Mouse (Mus musculus): ENCODE measurements around the gene Lrfn4. TPM values are rescaled to one million over a fixed set of nuclear protein-coding genes. Genes with fewer than 3 reads are reported as not detected.

The Lrfn4 gene
- polyA plus RNA-seq, 1 experiment from 2014 or later: 12.1 TPM

DNA sequence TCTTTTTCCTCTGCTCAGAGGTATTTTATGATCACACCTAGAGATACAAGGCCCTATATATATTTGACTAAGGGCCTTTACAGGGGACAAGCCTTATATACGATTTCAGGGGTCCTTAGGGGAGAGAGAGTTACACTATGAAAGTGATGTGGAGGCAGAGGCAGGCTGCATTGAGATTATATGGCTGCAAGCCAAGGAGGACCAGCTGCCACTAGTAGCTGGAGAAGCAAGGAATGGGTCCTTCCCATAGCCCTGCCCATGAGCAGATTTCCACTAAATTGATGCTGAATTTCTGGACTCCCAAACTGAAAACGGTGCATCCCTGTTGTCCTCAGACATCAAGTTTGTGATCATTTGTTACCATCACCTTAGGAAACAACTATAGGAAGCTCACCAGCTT is 31.6 kb downstream of the Lrfn4 start:
- 63% methylated on average over 2 of the region's 2 CpGs for WGBS
- Histone ChIP-seq H3K4me1 (replicated peaks) (no peaks in the 10 kb centered on the region), H3K36me3 (no peaks in the 10 kb centered on the region), H3K27me3 (no peaks in the 10 kb centered on the region), H3K4me3 (replicated peaks) (no peak overlapping the region), H3K9ac (replicated peaks) (no peak overlapping the region), H3K9me3 (no peaks in the 10 kb centered on the region), H3K27ac (no peak overlapping the region), H3K4me2 (no peak overlapping the region)
- no peak for ATAC-seq (ENCODE audit: insufficient number of reproducible peaks, insufficient read depth, low FRiP score, low TSS enrichment, low read depth)

DNA sequence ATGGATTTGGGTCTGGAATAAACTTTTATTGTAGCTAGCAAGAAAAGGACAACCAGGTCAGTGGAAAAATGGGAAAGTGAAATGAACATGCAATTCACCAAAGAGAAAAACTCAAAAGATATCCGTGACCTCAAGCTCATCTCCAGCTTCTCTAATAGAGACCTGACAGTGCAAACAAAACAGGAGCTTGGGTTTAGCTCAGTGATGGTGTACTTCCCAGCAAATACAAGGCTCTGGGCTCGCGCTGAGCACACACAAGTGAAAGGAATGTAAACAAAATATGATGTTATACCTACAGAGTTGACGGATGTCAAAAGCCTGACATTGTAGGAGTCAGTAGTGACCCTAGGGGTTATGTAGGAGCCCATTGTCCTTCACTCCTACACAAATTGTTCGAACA is 36.2 kb downstream of the Lrfn4 start:
- H3K9ac ChIP-seq (replicated peaks): no peak overlapping the region
- 88% methylated on average over 5 of the region's 5 CpGs for WGBS
- H3K9me3 ChIP-seq: no peaks in the 10 kb centered on the region
- H3K27ac ChIP-seq: no peak overlapping the region
- no peaks in the 10 kb centered on the region for H3K4me1 ChIP-seq (replicated peaks)
- no peaks in the 10 kb centered on the region for H3K36me3 ChIP-seq
- no peak overlapping the region for H3K4me3 ChIP-seq (replicated peaks)
- ATAC-seq (ENCODE audit: insufficient number of reproducible peaks, insufficient read depth, low FRiP score, low TSS enrichment, low read depth): no peak
- no peaks in the 10 kb centered on the region for H3K27me3 ChIP-seq
- no peak overlapping the region for H3K4me2 ChIP-seq

DNA sequence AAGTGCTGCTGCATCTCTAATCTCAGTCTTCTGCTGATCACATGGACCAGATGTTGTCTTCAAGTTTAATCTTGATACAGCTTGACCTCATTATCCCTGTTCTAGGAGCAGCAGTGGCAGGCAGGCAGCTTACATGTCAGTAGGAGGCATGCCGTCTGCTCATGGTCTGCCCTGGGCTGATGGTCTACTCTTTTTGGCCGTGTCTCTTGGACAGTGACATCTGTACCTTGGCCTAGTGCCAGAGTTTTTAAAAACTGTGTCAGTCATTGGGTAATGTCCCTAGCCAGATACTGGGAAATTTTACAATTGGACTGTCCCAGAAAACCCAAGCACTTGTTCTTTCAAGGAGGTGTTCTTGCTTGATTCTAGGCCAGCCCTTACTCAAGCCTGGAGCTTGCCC is 36.7 kb downstream of the Lrfn4 start:
- Histone ChIP-seq H3K4me3 (replicated peaks) (no peak overlapping the region), H3K27ac (no peak overlapping the region), H3K9ac (replicated peaks) (no peak overlapping the region), H3K36me3 (no peaks in the 10 kb centered on the region), H3K4me2 (no peak overlapping the region), H3K4me1 (replicated peaks) (no peaks in the 10 kb centered on the region), H3K9me3 (no peaks in the 10 kb centered on the region), H3K27me3 (no peaks in the 10 kb centered on the region)
- ATAC-seq (ENCODE audit: insufficient number of reproducible peaks, insufficient read depth, low FRiP score, low TSS enrichment, low read depth): no peak
- WGBS: 65% methylated on average over 2 of the region's 2 CpGs

DNA sequence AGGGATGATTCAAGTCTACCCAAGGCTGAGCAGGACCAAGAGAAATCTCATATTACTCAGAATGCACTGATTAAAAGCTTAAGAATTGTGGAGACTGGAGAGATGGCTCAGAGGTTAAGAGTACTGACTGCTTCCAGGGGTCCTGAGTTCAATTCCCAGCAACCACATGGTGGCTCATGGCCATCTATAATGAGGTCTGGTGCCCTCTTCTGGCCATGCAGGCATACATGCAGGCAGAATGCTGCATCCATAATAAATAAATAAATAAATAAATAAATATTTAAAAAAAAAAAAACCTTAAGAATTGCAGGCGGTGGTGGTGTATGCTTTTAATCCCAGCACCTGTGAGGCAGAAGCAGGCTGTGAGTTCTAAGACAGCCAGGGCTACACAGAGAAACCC is 42.2 kb downstream of the Lrfn4 start:
- H3K27ac ChIP-seq: no peak overlapping the region
- no peaks in the 10 kb centered on the region for H3K36me3 ChIP-seq
- ATAC-seq (ENCODE audit: insufficient number of reproducible peaks, insufficient read depth, low FRiP score, low TSS enrichment, low read depth): no peak
- no peak overlapping the region for H3K4me3 ChIP-seq (replicated peaks)
- no peaks in the 10 kb centered on the region for H3K4me1 ChIP-seq (replicated peaks)
- 86% methylated on average over 1 of the region's 1 CpGs for WGBS
- H3K4me2 ChIP-seq: no peak overlapping the region
- H3K9ac ChIP-seq (replicated peaks): no peak overlapping the region
- no peaks in the 10 kb centered on the region for H3K27me3 ChIP-seq
- no peaks in the 10 kb centered on the region for H3K9me3 ChIP-seq

DNA sequence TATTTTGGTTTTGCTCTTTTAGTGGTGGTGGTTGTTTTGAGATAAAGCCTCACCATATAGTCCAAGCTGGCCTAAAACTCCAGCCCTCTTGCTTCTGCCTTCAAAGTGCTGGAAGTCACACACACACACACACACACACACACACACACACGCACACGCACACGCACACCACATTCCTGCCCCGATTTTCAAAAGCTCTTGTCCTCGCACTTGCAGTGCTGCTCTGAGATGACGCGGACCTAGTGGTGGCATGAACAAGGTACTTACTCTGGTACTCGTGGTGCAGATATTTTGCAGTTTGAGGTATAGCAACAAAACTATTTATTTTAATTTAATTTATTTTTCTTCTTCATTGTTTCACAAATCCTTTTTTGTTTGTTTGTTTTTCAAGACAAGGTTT is 43.0 kb downstream of the Lrfn4 start:
- no peak for ATAC-seq (ENCODE audit: insufficient number of reproducible peaks, insufficient read depth, low FRiP score, low TSS enrichment, low read depth)
- Histone ChIP-seq H3K4me2 (no peak overlapping the region), H3K4me1 (replicated peaks) (no peaks in the 10 kb centered on the region; the same call in 1 of the 2 replicates), H3K4me3 (replicated peaks) (no peak overlapping the region), H3K27ac (no peak overlapping the region), H3K9me3 (no peaks in the 10 kb centered on the region), H3K9ac (replicated peaks) (no peak overlapping the region), H3K36me3 (no peaks in the 10 kb centered on the region), H3K27me3 (no peaks in the 10 kb centered on the region)
- WGBS: 90% methylated on average over 8 of the region's 8 CpGs

DNA sequence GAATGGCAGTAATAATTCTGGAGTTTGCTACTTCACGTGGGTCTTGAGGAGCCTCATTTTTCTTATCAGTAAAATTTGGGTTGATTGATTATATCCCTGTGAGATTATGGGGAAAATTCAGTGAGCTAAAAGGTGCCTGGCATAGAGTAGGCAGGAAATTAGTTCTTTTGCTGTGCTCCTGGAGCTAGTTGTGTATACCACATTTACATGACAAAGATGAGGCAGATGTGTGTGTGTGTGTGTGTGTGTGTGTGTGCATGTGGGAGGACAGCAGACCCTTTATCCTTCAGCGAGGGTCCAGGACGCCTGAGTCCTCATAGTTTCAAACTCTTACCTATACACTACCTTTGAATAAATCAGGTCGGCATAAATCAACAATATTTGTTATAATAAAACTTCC is 43.4 kb downstream of the Lrfn4 start:
- Histone ChIP-seq H3K4me1 (replicated peaks) (no peaks in the 10 kb centered on the region; the same call in 1 of the 2 replicates), H3K4me3 (replicated peaks) (no peak overlapping the region), H3K9me3 (no peaks in the 10 kb centered on the region), H3K36me3 (no peaks in the 10 kb centered on the region), H3K9ac (replicated peaks) (no peak overlapping the region), H3K27ac (no peak overlapping the region), H3K4me2 (no peak overlapping the region), H3K27me3 (no peaks in the 10 kb centered on the region)
- 83% methylated on average over 4 of the region's 4 CpGs for WGBS
- ATAC-seq (ENCODE audit: insufficient number of reproducible peaks, insufficient read depth, low FRiP score, low TSS enrichment, low read depth): no peak

DNA sequence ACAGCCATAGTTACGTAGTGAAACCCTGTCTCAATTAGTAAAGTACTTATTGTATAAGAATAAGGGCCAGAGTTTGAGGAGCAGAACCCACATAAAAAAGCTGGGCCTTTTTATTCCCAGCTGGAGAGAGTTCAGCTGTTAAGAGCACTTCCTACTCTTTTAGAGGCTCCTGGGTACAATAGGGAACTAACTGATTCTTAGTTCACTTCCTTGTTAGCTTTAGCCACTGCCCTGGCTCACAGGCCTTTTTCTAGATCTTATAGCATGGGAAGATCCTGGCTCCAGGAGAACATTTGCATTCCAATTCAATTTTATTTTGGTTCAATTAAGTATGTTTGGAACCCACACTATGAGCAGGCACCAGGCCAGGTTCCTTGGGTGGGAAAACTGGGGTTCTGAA is 43.8 kb downstream of the Lrfn4 start:
- ATAC-seq (ENCODE audit: insufficient number of reproducible peaks, insufficient read depth, low FRiP score, low TSS enrichment, low read depth): no peak
- no peak overlapping the region for H3K4me3 ChIP-seq (replicated peaks)
- WGBS: 80% methylated on average over 1 of the region's 1 CpGs
- no peak overlapping the region for H3K27ac ChIP-seq
- H3K27me3 ChIP-seq: no peaks in the 10 kb centered on the region
- H3K36me3 ChIP-seq: no peaks in the 10 kb centered on the region
- H3K9ac ChIP-seq (replicated peaks): no peak overlapping the region
- no peak overlapping the region for H3K4me2 ChIP-seq
- H3K9me3 ChIP-seq: no peaks in the 10 kb centered on the region
- H3K4me1 ChIP-seq (replicated peaks): no peaks in the 10 kb centered on the region; the same call in 1 of the 2 replicates

DNA sequence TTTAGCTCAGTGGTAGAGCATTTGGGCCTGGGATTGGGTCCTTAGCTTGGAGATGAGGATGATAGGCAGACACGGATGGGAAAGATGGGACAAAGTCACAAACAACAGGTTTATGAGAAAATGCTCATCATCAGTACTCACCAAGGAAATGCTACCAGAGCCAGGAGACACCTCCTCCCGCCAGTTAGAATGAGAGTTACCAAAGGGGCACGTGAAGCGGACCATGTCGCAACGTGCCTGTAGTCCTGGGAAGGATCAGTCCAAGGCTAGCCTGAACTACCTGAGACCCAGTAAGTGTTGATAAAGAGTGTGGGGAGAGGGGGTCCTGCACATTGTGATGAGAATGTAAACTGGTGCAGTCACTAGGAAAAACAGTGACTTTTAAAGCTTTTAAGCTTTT is 44.7 kb downstream of the Lrfn4 start:
- no peak overlapping the region for H3K9ac ChIP-seq (replicated peaks)
- no peak overlapping the region for H3K4me2 ChIP-seq
- 92% methylated on average over 6 of the region's 6 CpGs for WGBS
- H3K36me3 ChIP-seq: no peaks in the 10 kb centered on the region
- no peaks in the 10 kb centered on the region; the same call in 1 of the 2 replicates for H3K4me1 ChIP-seq (replicated peaks)
- H3K4me3 ChIP-seq (replicated peaks): no peak overlapping the region
- no peaks in the 10 kb centered on the region for H3K27me3 ChIP-seq
- no peak for ATAC-seq (ENCODE audit: insufficient number of reproducible peaks, insufficient read depth, low FRiP score, low TSS enrichment, low read depth)
- no peak overlapping the region for H3K27ac ChIP-seq
- H3K9me3 ChIP-seq: no peaks in the 10 kb centered on the region

DNA sequence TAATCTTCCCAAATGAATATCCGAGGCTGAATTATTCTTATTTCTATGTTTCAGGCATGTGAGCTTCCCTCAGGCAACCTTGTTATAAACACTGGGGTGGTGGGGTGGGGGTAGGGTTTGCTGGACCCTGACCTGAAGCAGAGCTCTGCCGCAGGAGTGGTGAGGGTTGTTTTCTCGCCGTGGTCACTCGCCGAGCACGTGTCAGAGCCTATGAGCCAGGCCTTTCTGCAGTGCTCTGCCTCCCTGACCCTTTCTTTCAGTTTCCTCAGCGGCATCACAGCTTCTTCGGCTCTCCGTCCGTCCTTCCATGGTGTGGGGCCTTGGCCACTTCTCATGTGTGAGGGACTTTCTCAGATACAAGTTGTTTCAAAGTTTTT is 45.2 kb downstream of the Lrfn4 start:
- no peaks in the 10 kb centered on the region for H3K36me3 ChIP-seq
- H3K4me1 ChIP-seq (replicated peaks): no peaks in the 10 kb centered on the region; the same call in 1 of the 2 replicates
- H3K27me3 ChIP-seq: no peaks in the 10 kb centered on the region
- H3K4me2 ChIP-seq: no peak overlapping the region
- no peak overlapping the region for H3K27ac ChIP-seq
- no peak overlapping the region for H3K9ac ChIP-seq (replicated peaks)
- no peak overlapping the region for H3K4me3 ChIP-seq (replicated peaks)
- ATAC-seq (ENCODE audit: insufficient number of reproducible peaks, insufficient read depth, low FRiP score, low TSS enrichment, low read depth): no peak
- H3K9me3 ChIP-seq: no peaks in the 10 kb centered on the region
- 87% methylated on average over 11 of the region's 11 CpGs for WGBS

DNA sequence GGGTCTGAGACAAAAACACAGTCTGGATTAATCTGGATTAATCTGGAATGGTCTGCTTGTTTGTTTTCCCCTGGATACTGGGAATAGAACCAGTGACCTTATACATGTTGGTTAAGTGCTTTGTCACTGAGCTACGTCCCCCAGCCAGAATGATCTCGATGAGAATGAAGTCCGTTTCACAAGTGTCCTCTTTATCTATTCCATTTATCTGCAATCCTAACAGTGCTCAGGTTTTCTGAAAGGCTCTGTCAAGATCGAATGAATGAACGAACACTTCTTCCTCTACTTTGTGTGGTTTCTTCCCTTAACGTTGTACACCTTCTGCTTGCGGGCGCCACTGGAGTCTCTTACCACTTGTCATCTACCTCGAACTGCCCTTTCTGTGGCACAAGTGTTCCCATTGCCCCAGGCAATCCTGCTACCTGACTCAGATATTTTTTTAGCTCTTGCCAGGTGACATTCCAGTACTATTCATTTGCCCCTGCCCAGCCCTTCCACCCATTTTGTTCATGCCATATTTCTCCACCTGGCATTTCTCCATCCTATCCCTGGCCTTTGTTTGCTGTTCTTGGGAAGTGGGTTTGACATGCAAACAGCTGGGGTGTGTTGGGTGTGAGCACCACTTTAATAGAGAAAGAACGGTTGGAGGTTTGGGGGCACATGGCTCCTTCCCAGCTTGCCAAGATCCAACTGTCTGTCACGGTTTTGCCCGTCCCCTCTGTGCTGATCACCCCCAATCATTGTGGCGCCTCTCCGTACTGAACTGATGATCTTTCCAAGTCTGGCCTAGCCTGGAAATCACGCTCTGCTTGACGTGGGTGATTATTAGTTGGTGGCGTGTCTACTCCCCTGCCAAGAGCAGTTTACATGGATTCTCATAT is 45.9 kb downstream of the Lrfn4 start:
- no peak for ATAC-seq (ENCODE audit: insufficient number of reproducible peaks, insufficient read depth, low FRiP score, low TSS enrichment, low read depth)
- no peaks in the 10 kb centered on the region for H3K9me3 ChIP-seq
- H3K4me3 ChIP-seq (replicated peaks): no peak overlapping the region
- H3K4me2 ChIP-seq: no peak overlapping the region
- WGBS: 84% methylated on average over 17 of the region's 17 CpGs
- no peaks in the 10 kb centered on the region; the same call in 1 of the 2 replicates for H3K4me1 ChIP-seq (replicated peaks)
- no peak overlapping the region for H3K9ac ChIP-seq (replicated peaks)
- no peak overlapping the region for H3K27ac ChIP-seq
- no peaks in the 10 kb centered on the region for H3K36me3 ChIP-seq
- H3K27me3 ChIP-seq: no peaks in the 10 kb centered on the region

DNA sequence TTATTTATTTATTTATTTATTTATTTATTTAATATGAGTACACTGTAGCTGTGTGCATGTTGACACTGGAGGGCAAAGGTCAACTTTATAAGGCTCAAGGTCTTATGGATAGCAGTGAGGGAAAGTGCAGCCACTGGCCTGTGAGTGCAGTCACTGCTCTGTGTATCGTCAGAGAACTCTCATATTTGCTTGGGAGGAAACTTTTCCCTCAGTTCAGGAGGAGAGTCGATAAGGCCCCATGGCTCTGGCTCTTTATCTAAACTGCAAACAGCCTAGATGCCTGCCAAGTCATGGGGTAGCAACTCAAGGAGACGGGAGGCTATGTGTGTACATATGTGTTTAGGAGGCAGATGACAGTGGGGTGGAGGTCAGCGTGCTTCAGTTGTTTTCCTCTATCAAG is 46.6 kb downstream of the Lrfn4 start:
- 78% methylated on average over 4 of the region's 4 CpGs for WGBS
- H3K9me3 ChIP-seq: no peaks in the 10 kb centered on the region
- H3K27ac ChIP-seq: no peak overlapping the region
- no peaks in the 10 kb centered on the region for H3K27me3 ChIP-seq
- no peaks in the 10 kb centered on the region for H3K36me3 ChIP-seq
- no peaks in the 10 kb centered on the region; the same call in 1 of the 2 replicates for H3K4me1 ChIP-seq (replicated peaks)
- no peak overlapping the region for H3K4me2 ChIP-seq
- no peak overlapping the region for H3K4me3 ChIP-seq (replicated peaks)
- ATAC-seq (ENCODE audit: insufficient number of reproducible peaks, insufficient read depth, low FRiP score, low TSS enrichment, low read depth): no peak
- no peak overlapping the region for H3K9ac ChIP-seq (replicated peaks)

DNA sequence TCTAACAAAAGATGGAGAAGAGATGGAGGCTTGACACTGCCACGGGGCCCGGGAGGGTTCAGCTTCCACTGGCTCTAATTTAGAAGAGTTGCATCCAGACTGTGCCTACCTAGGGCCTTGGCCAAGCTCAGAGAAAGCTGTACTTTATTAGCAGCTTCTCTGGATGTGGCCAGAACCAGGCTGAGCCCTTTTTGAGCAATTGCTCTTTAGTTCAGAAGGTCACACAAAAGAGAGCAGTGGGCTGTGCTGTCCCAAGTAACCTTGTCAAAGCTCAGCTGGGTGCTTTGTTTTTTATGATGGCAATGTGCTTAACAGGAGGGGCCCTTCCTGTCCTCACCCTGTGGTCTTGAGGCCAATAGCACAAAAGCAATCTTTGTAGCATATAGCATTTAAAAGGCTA is 47.8 kb downstream of the Lrfn4 start:
- 65% methylated on average over 2 of the region's 2 CpGs for WGBS
- no peaks in the 10 kb centered on the region for H3K36me3 ChIP-seq
- H3K4me1 ChIP-seq (replicated peaks): no peaks in the 10 kb centered on the region; the same call in 1 of the 2 replicates
- no peak overlapping the region for H3K27ac ChIP-seq
- H3K9ac ChIP-seq (replicated peaks): no peak overlapping the region
- H3K4me3 ChIP-seq (replicated peaks): no peak overlapping the region
- H3K27me3 ChIP-seq: no peaks in the 10 kb centered on the region
- H3K4me2 ChIP-seq: no peak overlapping the region
- H3K9me3 ChIP-seq: no peaks in the 10 kb centered on the region
- no peak for ATAC-seq (ENCODE audit: insufficient number of reproducible peaks, insufficient read depth, low FRiP score, low TSS enrichment, low read depth)
